ENCODE assay signal across 16 mouse cellular contexts in the genomic region with DNA sequence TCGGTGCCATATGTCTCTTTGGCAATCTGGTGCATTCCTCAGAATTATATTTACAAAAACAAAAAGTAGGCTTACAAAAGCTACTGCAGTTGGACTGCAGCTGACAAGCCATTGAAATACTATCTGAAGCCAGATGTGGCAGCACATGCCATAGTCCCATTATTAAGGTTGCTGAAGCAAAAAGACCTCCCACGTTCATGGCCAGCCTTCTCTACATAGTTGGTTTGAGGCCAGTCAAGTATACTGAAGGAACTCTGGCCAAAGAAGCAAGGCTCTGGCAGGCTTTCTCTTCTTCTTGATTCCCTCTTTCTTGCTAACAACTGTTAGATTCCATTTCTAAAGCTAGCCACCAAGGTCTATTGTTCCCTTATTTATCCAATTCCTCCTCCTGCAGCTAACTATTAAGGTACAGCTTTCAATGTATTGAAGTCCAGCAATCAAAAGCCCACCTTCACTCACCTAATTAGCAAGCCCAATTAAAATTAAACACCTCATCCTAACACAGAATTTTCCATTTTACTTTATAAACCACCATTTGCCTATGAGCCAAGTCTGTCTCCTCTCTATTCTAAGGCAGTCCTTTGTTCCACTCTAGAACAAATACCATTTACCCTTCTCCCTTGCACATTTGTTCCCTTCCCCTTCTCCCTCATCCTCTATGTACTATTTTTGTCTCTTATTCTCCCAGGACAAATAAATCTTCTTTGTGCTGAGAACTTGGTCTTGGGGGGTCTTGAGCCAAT. TPM values are rescaled to one million over a fixed set of nuclear protein-coding genes. Genes with fewer than 3 reads are reported as not detected.
DNase-seq lines count a peak whose midpoint lies in the region; ATAC-seq and TF ChIP-seq lines count a peak whose summit lies in the region.
"Had no signal": no experiment of that assay in that cellular context is flagged by ENCODE, and none has a peak within 500 bp of the region (broad histone marks: within the 10 kb centered on the region; RNA-seq: fewer than 3 reads in every experiment).

No protein-coding gene starts in this region.

- TF ChIP-seq CTCF in kidney, postnatal 0 days (IDR thresholded peaks at IDR 0.05; ENCODE audit: low read depth): no peak
- TF ChIP-seq CTCF in kidney, adult 2 months (conservative IDR thresholded peaks at IDR 0.05; ENCODE audit: insufficient read depth, insufficient read length, low read depth, low read length): no peak

- no peak for TF ChIP-seq POLR2A in kidney, adult 2 months (IDR thresholded peaks at IDR 0.05; ENCODE audit: low read depth, low read length)

- no peaks in the 10 kb centered on the region for H3K36me3 ChIP-seq in kidney, postnatal 0 days (ENCODE audit: insufficient read depth, low read length)
- no peaks in the 10 kb centered on the region for H3K36me3 ChIP-seq in kidney, adult 2 months (ENCODE audit: control insufficient read depth, insufficient read depth, low read length)
- H3K36me3 ChIP-seq in embryonic facial prominence, embryonic 15.5 days: no peaks in the 10 kb centered on the region
- H3K36me3 ChIP-seq in limb, embryonic 15.5 days: no peaks in the 10 kb centered on the region
- H3K36me3 ChIP-seq: heart, embryonic 10.5 days had no signal

- H3K9me3 ChIP-seq in kidney, postnatal 0 days (replicated peaks; ENCODE audit: low read length): no peaks in the 10 kb centered on the region
- H3K9me3 ChIP-seq in embryonic facial prominence, embryonic 15.5 days (replicated peaks): no peaks in the 10 kb centered on the region
- H3K9me3 ChIP-seq in limb, embryonic 15.5 days: no peaks in the 10 kb centered on the region
- H3K9me3 ChIP-seq: heart, embryonic 10.5 days had no signal

- no peak overlapping the region for H3K4me3 ChIP-seq in kidney, postnatal 0 days (replicated peaks; ENCODE audit: low read depth, low read length)
- no peak overlapping the region for H3K4me3 ChIP-seq in kidney, adult 2 months (ENCODE audit: insufficient read depth, low read depth, low read length)
- no peak overlapping the region for H3K4me3 ChIP-seq in embryonic facial prominence, embryonic 15.5 days (replicated peaks)
- H3K4me3 ChIP-seq in limb, embryonic 15.5 days: no peak overlapping the region
- H3K4me3 ChIP-seq: heart, embryonic 10.5 days had no signal

- no peak overlapping the region for H3K27ac ChIP-seq in kidney, postnatal 0 days
- H3K27ac ChIP-seq in kidney, adult 2 months (ENCODE audit: insufficient read depth, low read depth, low read length): no peak overlapping the region
- 0 out of 2 replicates have a peak overlapping the region, but pooled peaks have one; percentile 1 for H3K27ac ChIP-seq in embryonic facial prominence, embryonic 15.5 days (replicated peaks)
- 0 out of 2 replicates have a peak overlapping the region, but pooled peaks have one; percentile 30 for H3K27ac ChIP-seq in limb, embryonic 15.5 days
- H3K27ac ChIP-seq: heart, embryonic 10.5 days had no signal

- WGBS in kidney, postnatal 0 days: 45% methylated on average over 2 of the region's 2 CpGs
- 47% methylated on average over 2 of the region's 2 CpGs for WGBS in kidney, adult 2 months
- 30% methylated on average over 2 of the region's 2 CpGs for WGBS in embryonic facial prominence, embryonic 15.5 days
- WGBS in limb, embryonic 15.5 days: 38% methylated on average over 2 of the region's 2 CpGs

- H3K9ac ChIP-seq in kidney, postnatal 0 days (ENCODE audit: low read depth, low read length): no peak overlapping the region
- H3K9ac ChIP-seq in embryonic facial prominence, embryonic 15.5 days: no peak overlapping the region
- H3K9ac ChIP-seq in limb, embryonic 15.5 days: no peak overlapping the region

- no peak for ATAC-seq in kidney, postnatal 0 days (replicated peaks; ENCODE audit: low FRiP score, low read depth)
- peak; percentile 63; the same call in 1 of the 2 replicates for ATAC-seq in embryonic facial prominence, embryonic 15.5 days (ENCODE audit: insufficient number of reproducible peaks, low FRiP score, low TSS enrichment, low read depth)
- ATAC-seq in limb, embryonic 15.5 days (ENCODE audit: insufficient number of reproducible peaks, low FRiP score, low TSS enrichment, low read depth): peak; percentile 40; the same call in 1 of the 2 replicates
- ATAC-seq: CD4-positive, CD25-positive, alpha-beta regulatory T cell, adult 4 months; inflammation-experienced regulatory T-cells, adult 6 months had no signal

- H3K4me2 ChIP-seq in kidney, postnatal 0 days (ENCODE audit: low read length): no peak overlapping the region
- H3K4me2 ChIP-seq in embryonic facial prominence, embryonic 15.5 days (replicated peaks): no peak overlapping the region
- no peak overlapping the region for H3K4me2 ChIP-seq in limb, embryonic 15.5 days
- H3K4me2 ChIP-seq: liver, embryonic 11.5 days had no signal

- H3K4me1 ChIP-seq in kidney, postnatal 0 days (replicated peaks; ENCODE audit: insufficient read depth, low read length): no peaks in the 10 kb centered on the region
- H3K4me1 ChIP-seq in kidney, adult 2 months (ENCODE audit: control insufficient read depth, insufficient read depth, low read length): no peaks in the 10 kb centered on the region; the same call in 1 of the 2 replicates
- H3K4me1 ChIP-seq in embryonic facial prominence, embryonic 15.5 days: no peaks in the 10 kb centered on the region
- no peaks in the 10 kb centered on the region for H3K4me1 ChIP-seq in limb, embryonic 15.5 days

- H3K27me3 ChIP-seq in kidney, postnatal 0 days (ENCODE audit: insufficient read depth, low read length): no peaks in the 10 kb centered on the region
- no peaks in the 10 kb centered on the region for H3K27me3 ChIP-seq in kidney, adult 2 months (replicated peaks; ENCODE audit: control insufficient read depth, insufficient read depth, low read length)
- no peaks in the 10 kb centered on the region for H3K27me3 ChIP-seq in embryonic facial prominence, embryonic 15.5 days
- no peaks in the 10 kb centered on the region for H3K27me3 ChIP-seq in limb, embryonic 15.5 days

- DNase-seq in kidney, postnatal 0 days (ENCODE audit: low spot score): peak; percentile 51
- no peak for DNase-seq in kidney, adult 2 months
- peak; percentile 33 for DNase-seq in Muller cell, postnatal 12 days (ENCODE audit: inconsistent ontology term)
- no peak for DNase-seq in cerebellum, adult 18-20 months
- no peak for DNase-seq in urinary bladder, postnatal 4 days (ENCODE audit: low spot score in 2 of 2)
- DNase-seq: cerebellum, postnatal 10 days; heart, postnatal 4 days; layer of hippocampus, postnatal 36 days; right cerebral cortex, postnatal 14 days; thymus, postnatal 4 days had no signal

RNA-seq across cellular contexts. Expression of a gene that starts 26.2 kb away (rescaled TPM):
- 6.9 and 7.4 TPM in 2 replicates for polyA plus RNA-seq in kidney, postnatal 0 days (2015; fragmentation: Nextera tagmentation; extraction: Ambion mirVana)
- 8.4 and 8.7 TPM in 2 replicates for polyA plus RNA-seq in kidney, adult 2 months (2012; rRNA removed)
- polyA plus RNA-seq in embryonic facial prominence, embryonic 15.5 days (2015; fragmentation: Nextera tagmentation; extraction: Ambion mirVana): 8.4 and 8.7 TPM in 2 replicates
- 12.6 and 15.9 TPM in 2 replicates for polyA plus RNA-seq in limb, embryonic 15.5 days (2015; fragmentation: Nextera tagmentation; extraction: Ambion mirVana)
- polyA plus RNA-seq: CD4-positive, CD25-positive, alpha-beta regulatory T cell, adult 4 months; inflammation-experienced regulatory T-cells, adult 6 months had no signal

Comparison
In these comparisons a context has a peak if more than half of its experiments do, and no peak if none do; other contexts are left out.
1. DNase-seq: peak in kidney, postnatal 0 days (single experiment) and Muller cell, postnatal 12 days (single experiment); none in kidney, adult 2 months (single experiment), cerebellum, adult 18-20 months (0 of 2) and urinary bladder, postnatal 4 days (0 of 2).
2. H3K27ac ChIP-seq: peak in embryonic facial prominence, embryonic 15.5 days (single experiment) and limb, embryonic 15.5 days (single experiment); none in kidney, postnatal 0 days (single experiment) and kidney, adult 2 months (single experiment).